Mouse (Mus musculus): Measurements from ENCODE around the gene Gpc1.
A peak's percentile ranks its signal among the peaks of the same experiment; 100 is the strongest.

The Gpc1 gene

DNA sequence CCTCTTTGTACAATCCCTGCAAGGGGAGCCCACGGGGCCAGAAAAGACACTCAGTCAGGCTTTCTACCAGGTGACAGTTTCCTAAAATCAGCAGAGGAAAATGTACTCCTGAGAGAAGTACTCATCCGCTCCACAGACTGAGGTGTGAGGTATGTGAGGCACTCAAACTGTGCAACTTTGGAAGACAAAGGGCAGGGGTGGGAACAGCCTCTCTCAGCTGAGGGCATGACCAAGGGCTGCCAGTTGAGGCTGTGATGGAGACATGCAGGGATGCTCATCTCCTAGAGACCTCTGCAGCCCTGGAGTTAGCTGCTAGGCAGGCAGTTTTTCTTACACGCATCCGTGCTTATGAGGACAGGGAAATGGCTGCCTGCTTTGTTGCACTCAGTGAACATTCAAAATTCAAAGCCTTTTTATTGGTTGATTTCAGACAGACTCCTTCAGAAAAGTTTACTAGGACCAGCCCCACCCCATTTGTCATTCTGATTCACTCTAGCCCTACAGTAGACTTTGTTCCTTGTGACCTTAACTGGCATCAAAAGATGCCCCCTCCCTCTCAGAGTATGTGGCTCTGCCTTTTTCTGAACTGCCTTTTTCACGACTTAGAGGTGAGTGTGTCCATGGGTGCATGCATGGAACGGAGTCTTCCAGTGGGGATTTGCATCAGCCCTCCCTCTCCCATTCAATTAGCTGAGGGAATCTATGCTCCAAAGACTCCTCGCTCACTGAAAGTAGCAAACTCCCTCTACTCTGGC is 57.6 kb downstream of the Gpc1 start:
- DNase-seq: no peak

DNA sequence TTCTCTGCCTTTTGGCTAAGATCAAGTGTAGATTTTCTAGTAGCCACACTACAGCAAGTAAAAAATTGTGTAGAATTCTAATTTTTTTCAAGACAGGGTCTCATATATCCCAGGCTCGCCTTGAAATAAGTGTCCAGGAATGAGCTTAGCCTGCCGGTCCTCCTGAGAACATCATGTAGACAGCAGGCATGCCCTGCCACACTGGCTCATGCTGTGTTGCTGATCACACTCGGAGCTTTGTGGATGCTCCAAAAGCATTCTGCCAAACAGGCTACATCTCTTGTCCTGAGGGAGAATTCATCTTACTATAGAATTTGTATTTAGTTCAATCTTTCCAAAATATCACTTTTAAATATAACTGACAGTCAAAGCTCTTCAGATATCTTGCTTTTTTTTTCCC is 61.3 kb downstream of the Gpc1 start:
- DNase-seq: no peak

DNA sequence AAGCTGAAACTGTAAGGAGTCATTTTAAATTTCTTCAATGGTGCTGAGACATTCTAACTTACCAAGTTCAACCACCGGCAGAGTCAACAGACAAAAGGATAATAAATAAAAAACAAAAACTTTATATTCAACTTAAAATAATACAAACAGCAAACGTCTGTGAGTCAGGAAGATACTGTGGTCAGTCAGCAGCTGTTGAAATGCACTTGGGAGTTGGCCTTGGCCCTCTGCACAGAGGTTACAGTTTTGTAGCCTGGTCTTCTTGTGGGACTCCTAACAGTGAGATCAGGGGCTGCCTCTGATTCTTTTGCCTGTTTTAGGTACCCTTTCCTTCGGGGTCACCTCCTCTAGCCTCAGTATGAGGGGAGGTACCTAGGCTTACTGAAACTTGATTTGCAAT is 62.5 kb downstream of the Gpc1 start:
- no peak for DNase-seq

DNA sequence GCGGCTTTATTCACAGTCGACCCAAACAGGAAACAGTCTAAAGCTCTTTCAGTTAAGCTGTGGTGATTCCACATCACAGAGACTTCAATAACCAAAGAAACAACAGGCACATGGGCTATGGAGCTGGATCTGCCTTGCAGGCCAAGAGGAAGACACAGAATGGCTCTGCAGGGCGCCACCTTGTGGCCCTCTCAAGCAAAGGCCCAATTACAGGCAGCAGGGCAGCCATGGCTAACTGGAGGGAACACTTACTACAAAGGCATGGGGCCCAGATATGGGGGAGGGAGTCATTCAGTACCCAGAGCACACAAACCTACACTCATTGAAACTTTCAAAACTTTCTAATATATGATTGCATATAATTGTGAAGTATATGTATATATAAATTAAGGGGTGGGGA is 63.6 kb downstream of the Gpc1 start:
- peak; percentile 74 for DNase-seq

DNA sequence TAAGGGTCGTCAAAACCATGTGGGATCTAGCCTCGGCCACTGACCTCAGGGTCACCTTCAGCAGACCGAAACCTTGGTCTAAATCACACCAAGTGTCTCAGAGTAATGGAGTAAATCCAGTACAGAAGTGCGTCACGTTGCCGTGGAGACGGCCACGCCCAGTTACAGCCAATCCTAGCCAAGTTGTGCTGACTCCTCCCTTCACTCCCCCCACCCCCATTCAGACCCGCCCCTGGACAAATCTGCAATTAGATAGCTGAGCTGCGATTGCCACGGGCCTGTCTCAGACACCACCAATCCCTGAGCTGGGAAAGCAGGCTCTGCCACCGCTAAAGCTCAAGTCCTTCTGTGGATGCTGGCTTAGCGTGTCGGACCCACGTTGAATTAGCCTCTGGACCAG is 71.3 kb downstream of the Gpc1 start, which contains the start of gene Ankmy1:
Ankmy1 (minus strand) TSS at position 121 of the 400 bp plus-strand sequence.
- peak; percentile 25 for DNase-seq

DNA sequence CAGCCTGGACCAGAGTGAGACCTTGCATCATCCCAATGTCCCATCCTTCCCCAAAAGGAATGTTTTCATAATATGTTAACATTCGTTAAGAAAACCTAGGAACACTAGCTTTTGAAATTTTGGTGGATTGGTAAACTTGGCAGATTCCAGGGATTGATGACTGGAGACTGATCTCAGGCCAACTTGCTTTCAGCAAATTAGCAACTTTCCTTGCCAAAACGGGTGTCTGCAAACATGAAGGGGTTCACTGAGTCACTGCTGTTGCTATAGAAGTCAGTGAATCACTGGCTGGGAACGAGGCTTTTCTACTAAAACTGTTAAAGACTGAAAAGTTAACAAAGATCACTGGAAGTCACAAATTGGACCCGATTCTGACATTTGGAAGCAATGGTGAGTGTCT is 72.2 kb downstream of the Gpc1 start:
- no peak for DNase-seq

DNA sequence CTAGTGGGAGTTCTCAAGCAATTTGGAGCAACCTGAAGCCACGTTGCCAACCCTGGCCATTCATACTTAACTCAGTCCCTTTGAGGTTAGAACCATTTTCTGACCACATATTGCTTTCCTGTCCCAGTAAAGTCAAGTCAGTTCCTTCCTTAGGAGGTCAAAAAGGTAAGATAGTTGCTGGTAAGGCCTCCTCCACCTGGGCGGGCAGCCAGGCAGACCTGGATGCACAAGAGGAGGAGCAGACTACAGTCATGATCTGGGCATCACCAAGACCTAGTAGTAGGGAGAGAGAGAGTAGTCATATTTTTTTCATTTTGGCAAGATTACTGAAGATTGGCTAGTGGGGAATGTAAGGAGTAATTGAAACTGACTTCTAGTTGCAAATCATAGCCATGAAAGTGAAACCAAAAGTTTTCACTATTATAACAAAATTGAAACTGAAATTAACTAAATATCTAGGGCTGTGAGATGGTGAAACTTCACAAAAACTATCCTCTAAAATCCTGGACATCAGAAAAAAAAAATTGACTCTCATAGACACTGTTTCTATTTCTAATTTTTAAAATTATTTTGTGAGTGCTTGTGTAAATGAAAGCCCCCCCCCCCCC is 74.4 kb downstream of the Gpc1 start:
- DNase-seq: no peak

DNA sequence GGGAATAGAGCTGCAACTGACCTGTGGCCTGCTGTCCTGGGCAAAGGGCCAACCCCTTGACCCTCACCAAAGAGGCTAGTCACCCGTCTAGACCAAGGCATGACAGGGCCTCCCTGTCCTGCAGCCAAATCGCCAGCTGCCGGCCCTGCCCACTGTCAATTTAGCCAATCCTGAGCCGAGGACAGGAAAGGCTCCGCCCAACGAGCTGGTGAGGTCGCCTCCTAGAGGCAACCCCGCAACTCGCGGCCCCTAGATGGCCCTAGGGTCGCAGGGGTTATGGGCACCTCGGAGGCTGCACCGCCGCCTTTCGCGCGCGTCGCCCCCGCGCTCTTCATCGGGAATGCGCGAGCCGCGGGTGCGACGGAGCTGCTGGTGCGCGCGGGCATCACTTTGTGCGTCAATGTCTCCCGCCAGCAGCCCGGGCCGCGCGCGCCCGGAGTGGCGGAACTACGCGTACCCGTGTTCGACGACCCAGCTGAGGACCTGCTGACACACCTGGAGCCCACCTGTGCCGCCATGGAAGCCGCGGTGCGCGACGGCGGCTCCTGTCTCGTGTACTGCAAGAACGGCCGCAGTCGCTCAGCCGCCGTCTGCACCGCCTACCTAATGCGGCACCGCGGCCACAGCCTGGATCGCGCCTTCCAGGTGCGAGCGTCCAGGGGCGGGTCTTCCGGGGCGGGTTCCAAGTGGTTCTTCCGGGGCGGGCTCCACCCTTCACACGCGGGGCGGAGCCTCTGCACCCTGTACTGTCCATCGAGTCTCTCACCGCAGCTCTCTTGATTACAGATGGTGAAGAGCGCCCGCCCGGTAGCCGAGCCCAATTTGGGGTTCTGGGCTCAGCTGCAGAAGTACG is 75.6 kb downstream of the Gpc1 start, which contains the start of gene Dusp28:
Dusp28 (plus strand) TSS at position 203 of the 853 bp plus-strand sequence.
- peak; percentile 85 for DNase-seq

DNA sequence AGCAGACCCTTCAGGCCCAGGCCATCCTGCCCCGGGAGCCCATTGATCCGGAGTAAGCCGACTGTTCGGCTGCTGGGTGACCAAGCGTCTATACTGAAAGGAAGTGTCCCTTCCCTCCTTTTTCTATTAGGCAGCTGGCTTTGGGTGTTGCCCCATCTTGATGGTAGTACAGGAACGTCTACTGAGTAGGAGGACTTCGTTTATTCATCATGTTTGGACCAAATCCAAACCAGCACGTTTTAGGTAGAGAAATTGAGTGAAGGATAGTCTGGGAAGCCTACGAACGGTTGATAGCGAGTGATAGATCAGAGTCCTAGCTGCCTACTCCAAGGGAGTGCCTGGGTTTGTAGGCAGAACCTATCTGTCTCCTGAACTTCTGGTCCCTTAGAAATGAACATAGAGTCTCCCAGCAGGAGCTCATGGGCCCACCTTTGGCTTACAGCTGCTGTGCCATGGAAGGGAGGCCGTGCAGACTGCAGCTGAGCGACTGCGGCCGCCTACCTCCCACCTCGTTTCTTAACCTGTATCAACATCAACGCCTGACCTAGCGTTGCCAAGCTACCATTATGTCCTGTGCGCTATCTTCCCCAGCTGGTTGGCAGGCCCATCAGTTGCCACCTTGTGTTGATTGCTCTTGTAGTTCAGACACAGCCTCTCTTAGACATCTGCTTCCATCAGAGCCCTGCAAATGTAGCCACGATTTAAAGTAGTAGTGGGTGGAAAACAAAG is 76.4 kb downstream of the Gpc1 start:
- no peak for DNase-seq

DNA sequence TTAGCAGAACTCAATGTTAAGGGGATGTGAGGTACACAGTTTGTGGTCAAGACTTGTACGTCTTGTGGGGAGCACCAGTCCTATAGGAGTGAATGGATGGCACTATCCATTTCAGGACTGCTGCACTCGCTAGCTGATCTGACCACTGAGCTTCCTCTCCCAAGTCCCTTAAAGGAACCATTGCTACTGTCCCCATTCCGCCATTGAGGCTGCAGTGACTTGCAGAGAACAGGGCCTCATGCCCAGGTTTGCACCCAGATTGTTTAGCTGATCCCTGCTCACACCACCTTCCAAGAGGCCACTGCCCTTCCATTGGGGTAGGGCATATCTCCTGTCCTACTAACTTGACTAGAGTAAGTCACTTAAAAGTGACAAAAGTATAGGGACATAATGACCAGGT is 77.2 kb downstream of the Gpc1 start:
- DNase-seq: no peak

DNA sequence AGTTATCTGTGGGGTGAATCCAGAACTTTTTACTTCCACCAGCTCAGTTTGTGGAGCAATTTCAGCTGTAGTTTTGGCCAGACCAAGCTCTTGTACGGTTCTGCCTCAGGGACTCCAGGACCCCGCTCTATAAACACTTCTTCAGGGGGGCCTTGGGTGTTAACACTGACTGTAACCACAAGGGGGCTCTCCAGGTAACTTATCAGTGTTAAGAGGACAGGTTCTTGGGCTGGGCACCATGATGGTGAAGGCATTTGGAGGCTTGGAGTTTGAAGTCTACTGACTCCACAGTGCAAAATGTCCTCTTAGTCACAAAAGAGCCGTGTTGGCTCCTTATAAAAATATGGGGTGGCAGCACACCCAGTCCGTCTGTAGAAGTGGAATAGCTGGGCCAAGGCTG is 77.6 kb downstream of the Gpc1 start:
- DNase-seq: peak; percentile 40 to 49

Data from B cell, adult 2 months (primary cell).